Mouse (Mus musculus): ENCODE data around the gene Slc6a12.

Gene Slc6a12

DNA sequence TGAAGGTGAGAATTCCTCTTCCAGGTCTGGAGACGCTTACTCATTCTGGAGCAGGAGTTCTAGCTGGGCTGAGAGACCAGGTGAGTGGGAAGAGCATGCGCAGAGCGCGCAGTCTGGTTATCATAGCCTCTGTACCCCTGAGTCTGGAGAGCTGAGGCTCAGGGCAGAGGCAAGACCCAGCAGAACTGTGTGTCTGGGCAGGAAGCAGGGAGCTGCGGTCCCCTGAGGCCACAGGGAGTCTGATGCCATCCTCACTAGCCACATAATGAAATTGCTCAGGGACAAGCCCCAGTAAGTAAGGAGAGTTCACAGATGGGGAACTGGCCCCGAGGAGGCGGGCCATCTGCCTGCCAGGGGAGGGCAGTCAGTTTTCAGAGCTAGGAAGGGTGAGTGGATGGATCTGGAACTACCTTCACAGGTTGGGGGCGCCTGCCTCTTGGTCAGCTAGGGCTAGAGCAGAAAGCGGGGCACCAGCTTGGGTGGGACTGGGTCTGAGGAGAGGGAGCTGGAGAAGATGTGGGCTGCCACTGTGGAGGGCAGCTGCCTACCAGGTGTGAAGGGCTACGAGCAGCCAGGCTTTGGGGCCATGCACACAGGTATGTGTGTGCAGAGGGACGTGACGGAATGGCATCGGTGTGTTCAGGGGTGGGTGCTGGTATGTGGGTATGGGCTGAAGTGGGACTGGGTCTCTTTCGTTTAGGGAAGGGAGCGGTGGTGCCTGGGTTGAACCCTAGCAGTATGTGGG lies at the start of gene Slc6a12:
Gene Slc6a12, plus strand, starts transcription at position 51 of the 745 bp plus-strand sequence.
- DNase-seq (ENCODE audit: low spot score in 2 of 2), result no peak

DNA sequence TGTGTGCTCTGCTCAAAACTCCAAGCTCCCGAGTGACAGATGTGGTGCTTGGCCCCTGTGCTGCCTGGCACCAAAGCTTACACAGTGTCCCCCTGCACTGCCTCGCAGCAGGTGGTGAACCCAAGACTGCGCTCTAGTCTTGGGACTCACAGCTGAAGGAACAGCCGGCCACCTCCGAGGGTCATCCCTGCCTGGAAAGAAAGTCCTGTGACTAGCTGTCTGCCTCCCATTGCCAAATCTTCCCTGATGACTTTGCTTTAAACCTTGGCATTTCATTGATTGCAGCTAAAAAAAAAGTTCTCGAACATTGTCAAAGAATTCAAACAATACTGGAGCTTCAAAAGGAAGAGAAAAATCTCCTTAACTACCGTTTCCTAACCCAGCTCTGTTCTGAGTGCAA lies 43.6 kb upstream of the Slc6a12 start:
- no peak for DNase-seq (ENCODE audit: low spot score in 2 of 2)

DNA sequence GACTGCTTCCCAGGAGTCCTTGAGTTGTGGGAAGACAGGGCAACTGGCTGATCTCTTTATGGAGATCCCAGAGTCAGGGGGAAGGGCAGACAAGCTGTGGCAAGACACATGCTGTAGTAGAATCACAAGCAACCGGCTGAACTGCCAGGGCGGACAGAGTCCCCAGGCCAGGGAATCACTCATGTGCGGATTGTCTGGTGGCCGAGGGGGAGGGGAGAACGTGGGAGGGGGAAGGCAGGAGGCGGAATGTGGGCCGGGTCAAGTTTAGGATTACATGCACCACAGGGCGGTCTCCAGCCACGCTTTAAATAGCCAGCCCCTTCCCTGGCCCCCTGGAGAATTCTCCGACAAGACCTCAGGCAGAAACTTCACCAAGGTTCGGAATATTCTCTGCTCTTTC lies 42.9 kb upstream of the Slc6a12 start, which contains the start of gene Slc6a13:
Gene Slc6a13, plus strand, starts transcription at position 274 of the 400 bp plus-strand sequence.
- no peak for DNase-seq (ENCODE audit: low spot score in 2 of 2)

DNA sequence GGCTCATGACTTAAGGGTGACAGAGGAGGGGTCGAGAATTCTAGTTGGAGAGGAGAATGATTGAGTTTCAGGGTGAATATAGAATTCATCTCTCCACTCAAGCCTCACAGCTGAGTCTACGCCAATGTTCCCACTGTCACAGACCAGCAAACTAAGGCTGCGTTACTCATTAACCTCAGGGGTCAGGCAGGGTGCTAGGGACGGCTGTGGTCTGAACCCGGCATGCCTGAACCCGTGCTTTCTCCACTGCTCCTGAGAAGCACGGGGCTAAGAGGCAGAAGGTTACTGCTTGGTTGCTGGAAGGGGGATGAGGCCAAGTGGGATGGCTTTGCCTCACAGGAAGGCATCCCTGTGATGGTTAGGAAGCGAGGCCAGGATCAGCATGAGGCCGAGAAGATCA lies 42.4 kb upstream of the Slc6a12 start:
- DNase-seq (ENCODE audit: low spot score in 2 of 2), result no peak

DNA sequence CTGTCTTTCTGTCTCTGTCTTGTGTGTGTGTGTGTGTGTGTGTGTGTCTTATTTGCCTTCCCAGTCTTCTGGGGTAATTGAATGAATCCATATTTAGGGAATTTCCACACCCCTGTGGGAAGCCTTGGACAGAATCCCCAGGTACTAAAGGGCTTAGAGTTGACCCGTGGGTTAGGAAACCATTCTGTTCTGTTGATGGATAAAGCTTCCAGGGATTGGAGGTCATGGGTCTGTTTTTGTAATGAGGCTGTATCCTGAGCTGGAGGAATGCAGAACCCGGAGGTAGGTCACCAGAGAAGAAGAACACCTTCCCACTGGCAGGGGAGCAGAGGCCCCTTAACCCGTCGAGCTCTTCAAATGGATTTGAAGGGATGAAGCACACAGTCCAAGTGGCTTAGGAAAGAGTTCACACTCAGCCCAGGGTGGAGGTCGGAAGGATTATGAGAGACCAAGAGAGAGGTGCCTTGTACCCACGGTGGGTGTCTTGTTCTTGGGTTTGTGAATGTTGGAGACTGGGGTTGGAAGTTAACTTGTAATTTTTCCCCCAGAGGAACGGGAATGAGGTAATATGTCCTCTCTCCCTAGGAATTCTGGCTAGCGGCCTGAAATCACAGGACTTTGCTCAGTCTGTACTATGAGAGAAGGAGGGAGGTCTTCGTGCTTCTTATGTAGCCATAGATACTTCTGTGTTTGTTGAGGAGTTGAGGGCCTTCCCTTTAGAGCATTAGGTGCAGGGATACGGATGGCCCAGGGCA lies 39.2 kb upstream of the Slc6a12 start:
- no peak for DNase-seq (ENCODE audit: low spot score in 2 of 2)

DNA sequence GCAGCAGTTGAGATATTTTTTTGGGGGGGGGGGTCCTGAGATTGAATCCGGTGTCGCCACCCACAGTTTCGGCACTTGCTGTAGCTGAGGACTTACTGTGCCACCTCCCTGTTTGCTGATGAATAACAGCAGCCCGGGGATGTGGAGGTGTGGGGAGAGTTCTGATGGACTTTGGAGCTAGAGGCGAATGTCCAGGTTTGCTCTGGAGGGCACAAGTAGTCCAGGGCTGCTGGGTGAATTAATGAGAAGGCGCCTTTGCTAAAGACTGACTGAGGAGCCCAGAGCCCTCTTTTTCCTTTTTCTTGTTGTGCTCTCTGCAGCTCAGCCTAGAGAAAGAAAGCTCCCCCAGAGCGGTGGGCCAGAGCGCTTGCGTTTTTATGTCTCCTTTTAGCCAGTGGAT lies 38.2 kb upstream of the Slc6a12 start:
- DNase-seq (ENCODE audit: low spot score in 2 of 2), result no peak

DNA sequence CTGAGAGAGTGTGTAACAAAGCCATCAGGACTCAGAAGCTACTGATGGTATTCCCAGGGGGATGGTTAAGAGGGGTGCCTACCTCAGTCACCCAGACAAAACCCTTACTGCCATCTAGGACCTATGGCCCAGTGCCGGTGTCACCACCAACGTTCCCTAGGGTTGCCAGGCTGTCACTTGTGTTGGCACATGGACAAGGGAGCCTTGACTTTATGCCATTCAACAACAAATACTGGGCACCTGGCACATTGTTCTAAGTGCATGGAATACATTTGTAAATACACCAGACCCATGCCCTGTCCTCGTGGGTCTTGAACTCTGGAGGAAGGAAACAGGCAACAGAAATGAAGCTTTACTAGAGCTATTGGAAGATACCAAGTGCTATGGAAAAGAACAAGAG lies 37.3 kb upstream of the Slc6a12 start:
- DNase-seq (ENCODE audit: low spot score in 2 of 2), result no peak

DNA sequence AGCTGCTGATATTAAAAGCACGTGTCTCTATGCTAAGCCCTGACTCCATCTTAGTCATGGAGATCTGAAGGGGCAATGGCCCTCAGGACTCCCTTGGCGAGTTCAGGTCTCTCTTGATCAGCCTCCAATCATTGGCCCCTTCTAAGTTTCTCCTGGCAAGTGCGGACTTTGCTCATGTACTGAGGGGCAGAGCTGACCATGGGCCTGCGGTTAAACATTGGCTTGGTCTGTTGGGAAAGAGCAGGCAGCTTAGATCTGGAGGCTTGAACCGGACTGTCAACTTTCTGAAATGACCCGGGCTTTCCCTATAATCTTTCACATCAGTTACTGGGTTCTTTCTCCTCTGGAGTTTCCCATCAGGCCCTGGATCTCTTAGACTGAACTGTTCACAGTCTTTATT lies 31.9 kb upstream of the Slc6a12 start:
- DNase-seq (ENCODE audit: low spot score in 2 of 2), result no peak

DNA sequence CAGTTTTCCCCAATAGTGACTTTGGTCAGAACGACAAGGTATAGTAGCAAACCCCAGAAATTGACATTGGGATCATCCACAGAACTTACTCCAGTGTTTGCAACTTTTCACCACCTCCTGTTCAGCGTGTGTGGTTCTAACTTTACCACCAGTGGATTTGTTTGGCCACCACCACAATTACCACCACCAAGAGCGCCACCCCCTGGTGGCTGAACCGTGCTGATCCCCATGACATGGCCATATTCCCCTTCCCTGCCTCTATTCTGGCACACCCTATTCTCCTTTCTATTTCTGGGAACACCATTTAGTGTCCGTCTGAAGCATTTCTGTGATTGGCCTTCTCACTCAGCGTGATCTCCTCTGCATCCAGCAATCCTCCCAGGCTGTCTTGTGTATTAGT lies 23.8 kb upstream of the Slc6a12 start:
- DNase-seq (ENCODE audit: low spot score in 2 of 2), result no peak

DNA sequence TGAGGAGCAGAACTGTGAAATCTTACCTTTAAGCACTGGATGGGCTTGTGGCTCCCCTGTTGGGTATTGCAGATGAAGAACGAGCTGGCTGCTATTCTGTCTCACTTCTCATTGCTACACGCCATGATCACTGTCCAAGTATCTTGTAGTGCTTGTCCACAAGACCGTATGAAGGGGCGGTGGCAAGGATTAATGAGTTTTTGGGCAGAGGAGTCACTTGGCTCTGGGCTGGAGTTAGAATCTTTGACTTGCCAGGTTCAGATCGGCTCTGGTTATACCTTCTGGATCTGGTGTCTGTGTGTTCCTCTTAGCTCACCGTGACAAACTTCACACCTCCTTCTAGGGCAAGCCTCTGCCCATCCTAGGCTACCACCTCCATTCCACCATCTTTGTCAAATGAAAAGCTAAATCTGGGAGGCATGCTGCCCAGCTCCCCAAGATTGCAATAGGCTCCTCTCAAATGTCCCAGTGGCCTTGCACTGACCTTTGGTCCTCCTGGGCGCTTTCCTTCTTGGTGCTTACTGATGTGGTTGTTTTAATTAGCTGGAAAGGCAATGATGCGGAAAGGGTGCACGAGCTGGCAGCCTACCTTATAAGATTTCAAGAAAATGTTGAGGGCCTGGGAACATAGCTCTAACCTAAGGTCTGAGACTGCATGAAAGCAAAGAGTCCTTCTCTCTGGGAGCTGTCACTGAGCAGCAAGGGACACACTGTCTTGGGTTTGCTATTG lies 20.3 kb upstream of the Slc6a12 start:
- DNase-seq (ENCODE audit: low spot score in 2 of 2), result no peak

DNA sequence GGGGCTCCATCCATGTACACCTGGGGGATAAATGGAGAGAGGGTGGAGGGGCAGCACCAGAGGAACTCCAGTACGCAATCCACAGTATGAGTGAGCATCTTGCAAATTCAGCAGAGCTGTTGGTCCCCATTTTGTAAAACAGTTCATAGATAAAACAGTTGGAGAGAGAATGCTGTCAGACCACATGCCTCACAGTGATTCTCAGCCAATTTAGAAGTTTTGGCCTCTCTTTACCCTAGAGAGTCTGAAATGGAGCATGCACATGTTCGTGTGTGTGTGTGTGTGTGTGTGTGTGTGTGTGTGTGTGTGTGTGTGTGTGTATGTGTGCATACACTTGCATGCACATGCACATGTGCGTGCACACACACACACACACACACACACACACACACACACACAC lies 17.6 kb upstream of the Slc6a12 start:
- DNase-seq (ENCODE audit: low spot score in 2 of 2), result no peak

DNA sequence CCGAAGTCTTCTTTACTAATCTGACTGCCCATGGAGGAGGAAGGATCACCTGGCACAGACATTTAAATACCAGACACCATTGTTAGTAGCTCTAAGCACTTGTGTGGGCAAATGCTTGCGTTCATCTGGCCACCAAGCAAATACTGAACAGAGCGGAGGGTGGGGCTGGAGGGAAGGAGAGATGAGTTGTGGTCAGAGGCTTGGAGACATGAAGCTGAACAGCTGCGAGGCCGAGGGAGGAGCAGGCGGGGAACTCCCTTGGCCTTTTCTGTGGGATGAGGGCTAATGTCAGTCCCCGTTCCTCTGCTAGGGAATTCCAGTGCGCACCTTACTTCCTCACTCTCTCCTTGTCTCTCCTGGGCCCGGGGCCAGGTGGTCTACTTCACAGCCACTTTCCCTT lies 17.1 kb upstream of the Slc6a12 start:
- DNase-seq (ENCODE audit: low spot score in 2 of 2), result no peak

DNA sequence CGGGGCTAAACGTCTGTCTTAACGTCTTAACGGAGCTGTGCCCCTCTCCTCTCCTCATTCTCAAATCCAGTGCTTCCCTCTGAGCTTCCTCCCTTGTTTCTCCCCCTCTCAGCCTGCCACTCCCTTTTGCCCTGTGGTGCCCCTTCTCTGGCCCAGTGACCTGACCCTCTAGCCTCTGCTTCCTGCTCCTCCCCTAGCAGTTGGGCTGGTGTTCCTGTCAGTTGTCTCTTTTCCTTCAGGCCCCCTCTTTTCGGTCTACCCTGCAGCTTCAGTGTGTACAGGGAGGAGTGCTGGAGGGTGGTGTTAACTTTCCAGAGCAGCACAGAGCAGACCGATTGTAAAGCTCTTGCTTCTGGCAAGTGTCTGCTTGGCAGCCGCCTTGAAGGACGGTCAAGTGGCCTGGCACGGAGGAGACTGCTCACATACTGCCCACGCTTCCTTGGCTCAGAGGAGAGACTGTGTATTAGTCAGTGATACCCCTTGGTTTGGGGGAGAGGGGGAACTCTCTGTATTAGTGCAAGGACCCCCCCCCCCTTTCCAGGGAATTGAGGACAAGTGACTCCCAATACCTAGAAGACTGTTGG lies 16.3 kb upstream of the Slc6a12 start:
- no peak for DNase-seq (ENCODE audit: low spot score in 2 of 2)

DNA sequence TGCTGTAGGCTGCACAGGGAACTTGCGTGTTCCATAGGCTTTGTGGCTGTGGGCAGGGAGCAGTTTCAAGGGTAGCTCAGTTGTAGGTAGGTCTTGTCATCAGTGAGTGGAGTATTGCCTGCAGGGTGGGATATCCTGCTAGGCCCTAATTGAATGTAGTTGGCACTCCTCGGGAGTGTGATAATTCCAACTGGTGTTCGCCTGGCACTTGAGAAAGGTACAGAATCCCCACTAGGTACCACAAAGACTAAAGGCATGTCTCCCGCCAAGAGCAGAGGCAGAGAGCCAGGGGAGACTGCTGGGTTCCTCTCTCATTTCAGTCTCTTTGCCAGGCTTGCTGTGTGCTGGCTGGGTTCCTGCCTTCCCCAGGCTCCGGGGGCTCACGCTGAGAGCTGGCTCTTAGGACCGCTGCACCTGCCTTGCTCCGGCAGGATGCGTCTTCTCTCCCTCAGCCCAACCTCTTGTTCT lies 14.4 kb upstream of the Slc6a12 start:
- no peak for DNase-seq (ENCODE audit: low spot score in 2 of 2)

DNA sequence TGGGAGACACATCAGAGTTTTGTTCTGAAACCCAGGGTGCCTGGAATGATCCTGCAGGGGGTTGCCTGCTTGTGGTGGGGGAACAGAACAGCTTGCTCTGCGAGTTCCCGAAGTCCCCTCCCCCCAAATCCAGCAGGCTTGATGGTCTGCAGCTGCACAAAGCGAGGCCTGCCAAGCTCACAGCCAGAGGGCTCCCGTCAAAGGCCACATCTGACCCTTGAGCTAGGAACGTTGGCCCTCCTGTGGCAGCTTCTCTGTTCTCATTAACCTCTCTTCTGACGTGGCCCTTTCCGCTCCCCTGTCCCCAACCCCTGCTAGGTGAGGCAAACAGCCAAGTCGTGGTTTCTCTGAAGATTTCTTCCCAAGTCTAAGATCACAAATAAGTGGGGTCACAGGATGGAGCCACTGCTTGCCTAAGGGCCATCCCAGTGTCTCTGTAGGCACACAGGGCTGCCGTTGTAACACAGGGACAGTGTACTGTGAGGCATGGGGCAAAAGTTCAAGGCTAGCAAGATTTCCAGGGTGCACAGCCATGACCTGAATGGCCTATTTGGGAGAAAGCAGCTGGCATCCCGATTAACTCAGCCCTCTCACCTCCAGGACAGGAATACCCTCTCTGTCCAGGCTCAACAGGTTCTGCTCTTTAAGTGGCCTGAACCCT lies 12.9 kb upstream of the Slc6a12 start:
- no peak for DNase-seq (ENCODE audit: low spot score in 2 of 2)

DNA sequence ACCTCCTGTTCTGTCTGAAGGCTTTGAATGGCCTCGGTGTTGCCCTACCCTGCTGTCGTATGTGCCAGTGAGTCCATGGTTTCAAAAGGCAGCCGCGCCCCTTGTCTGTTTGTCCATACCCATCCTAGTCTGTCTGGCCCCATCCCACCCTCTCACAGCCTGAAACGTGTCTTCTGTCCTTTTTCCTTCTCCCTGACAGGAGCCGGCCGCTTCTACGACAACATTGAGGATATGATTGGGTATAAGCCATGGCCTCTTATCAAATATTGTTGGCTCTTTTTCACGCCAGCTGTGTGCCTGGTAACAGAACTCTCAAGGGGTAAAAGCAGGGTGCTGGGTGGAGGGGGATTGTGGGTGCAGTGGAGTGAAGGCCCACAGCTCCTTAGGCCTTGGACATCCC lies 7.0 kb upstream of the Slc6a12 start:
- DNase-seq (ENCODE audit: low spot score in 2 of 2), result no peak

DNA sequence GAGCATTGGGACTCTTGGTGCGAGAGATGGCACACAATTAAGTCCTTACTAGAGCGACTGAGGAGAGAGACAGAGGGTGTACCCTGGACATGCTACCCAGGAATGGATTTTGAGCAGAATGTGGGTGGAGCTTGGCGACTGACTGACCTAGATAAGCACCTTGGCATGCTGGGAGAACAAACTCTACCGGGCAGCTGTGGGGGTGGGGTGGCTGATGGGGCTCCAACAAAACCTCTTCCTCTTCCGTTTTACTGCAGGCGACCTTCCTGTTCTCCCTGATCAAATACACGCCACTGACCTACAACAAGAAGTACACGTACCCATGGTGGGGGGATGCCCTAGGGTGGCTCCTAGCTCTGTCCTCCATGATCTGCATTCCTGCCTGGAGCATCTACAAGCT lies 6.3 kb upstream of the Slc6a12 start:
- DNase-seq (ENCODE audit: low spot score in 2 of 2), result no peak

DNA sequence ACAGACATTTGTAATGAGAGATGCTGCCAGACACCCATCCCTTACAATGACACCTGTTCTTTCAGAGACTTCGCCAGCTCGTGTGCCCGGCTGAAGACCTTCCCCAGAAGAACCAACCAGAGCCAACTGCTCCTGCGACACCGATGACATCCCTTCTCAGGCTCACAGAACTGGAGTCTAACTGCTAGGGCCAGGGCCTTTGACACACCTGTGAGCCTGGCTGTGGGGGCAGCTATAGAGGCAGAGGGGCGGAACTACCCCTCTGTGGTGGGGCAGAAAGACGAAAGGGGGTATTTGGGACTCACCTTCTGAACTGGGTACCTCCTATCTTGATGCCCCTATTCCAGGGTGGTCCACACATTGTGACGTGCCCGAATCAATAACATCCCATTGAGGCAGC lies 5.6 kb upstream of the Slc6a12 start:
- DNase-seq (ENCODE audit: low spot score in 2 of 2), result no peak

DNA sequence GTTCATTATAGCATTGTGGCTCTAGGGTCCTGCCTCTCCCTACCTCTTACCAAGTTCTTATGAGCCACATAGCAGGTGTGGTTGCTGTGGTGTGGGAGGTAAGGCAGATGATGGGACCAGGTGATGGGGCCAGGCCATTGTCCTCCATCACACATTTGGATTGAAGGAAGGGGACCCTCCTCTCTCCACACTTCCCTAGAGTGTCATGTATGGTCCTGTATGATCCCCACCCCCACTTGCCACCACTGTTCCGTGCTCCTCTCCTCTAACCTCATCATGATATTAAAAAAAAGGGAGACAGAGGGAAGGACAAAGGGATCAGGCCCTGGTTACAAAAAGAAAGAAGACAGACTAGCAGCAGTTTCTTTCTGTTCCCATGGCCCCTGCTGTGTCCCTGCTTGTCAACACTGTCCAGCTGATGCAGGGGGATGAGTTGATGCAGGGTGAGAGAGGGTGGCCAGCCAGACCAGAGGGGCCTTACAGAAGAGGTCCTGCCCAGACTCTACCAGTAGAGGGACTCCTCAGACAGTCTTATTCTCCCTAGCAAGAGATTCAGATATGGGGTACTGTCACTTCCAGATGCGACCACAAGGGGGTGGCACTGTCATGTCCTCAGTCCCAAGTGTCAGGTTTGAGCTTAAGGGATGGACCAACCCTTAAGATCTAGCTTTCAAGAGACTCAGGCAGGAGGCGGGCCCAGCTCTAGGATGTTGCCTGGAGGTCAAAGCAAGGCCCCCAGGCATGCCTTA lies 4.9 kb upstream of the Slc6a12 start:
- DNase-seq (ENCODE audit: low spot score in 2 of 2), result peak; percentile 50 to 73

DNA sequence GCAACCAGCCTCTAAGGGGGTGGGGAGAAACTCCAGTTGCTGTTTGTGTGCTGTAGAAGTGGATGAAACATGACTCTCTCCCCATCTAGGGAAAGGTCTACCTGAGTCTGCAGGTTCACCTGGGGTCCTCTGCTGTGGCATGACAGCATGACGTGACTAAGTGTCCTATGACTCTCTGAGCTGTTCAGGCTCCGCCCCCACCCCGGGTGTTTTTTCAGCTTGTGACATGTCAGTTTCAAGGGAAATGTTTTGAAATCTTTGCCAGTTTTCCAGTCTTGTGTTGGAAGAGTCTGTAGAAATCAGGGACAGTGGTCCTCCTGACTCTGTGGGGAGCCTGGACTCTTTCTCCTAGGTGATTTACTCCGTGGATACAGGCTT lies 4.4 kb upstream of the Slc6a12 start:
- no peak for DNase-seq (ENCODE audit: low spot score in 2 of 2)

DNA sequence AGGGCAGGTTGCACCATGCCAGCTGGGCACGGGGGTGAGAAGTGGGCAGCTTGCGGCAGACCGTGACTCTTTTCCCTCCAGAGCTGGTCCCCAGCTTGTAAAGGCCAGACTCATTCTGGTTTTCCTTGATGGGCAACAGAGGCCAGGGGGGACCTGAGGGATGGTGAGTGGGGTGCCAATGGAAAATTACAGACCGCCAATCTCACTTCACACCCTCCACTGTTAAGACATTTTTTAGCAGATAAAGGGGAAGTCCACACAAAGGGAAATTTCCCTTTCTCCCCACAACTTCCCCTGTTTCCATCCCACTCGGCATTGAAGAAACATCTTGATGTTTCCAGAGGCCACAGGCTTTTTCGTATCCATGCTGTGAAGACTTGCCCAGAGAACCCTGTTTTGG lies 1.2 kb upstream of the Slc6a12 start:
- DNase-seq (ENCODE audit: low spot score in 2 of 2), result no peak

Data from urinary bladder, postnatal 4 days (tissue).